32 mouse cellular contexts compared by ENCODE assay signal in genomic region chr7:49913728-49914328, GRCm38 (mm10). TPM values are rescaled to one million over a fixed set of nuclear protein-coding genes. Genes with fewer than 3 reads are reported as not detected.
DNase-seq lines count a peak whose midpoint lies in the region; ATAC-seq and TF ChIP-seq lines count a peak whose summit lies in the region.
"Had no signal": no experiment of that assay in that cellular context is flagged by ENCODE, and none has a peak within 500 bp of the region (broad histone marks: within the 10 kb centered on the region; RNA-seq: fewer than 3 reads in every experiment).

No protein-coding gene starts in this region.

- no peaks in the 10 kb centered on the region; the same call in none of the 2 replicates for H3K4me1 ChIP-seq in hindbrain, embryonic 11.5 days (replicated peaks; ENCODE audit: control insufficient read depth, insufficient read depth, low read length)
- peaks cover 15% of the 10 kb centered on the region; the same call in 1 of the 2 replicates for H3K4me1 ChIP-seq in hindbrain, embryonic 10.5 days (replicated peaks)
- H3K4me1 ChIP-seq in ES-E14 (ENCODE audit: control insufficient read depth in 2 of 2, insufficient read depth in 2 of 2, low read length in 2 of 2, poor library complexity in 1 of 2), result peaks cover 2 to 23% of the 10 kb centered on the region in 2 experiments; a peak in 2 of 4 replicates
- no peaks in the 10 kb centered on the region; the same call in 1 of the 2 replicates for H3K4me1 ChIP-seq in hindbrain, embryonic 14.5 days (replicated peaks; ENCODE audit: control insufficient read depth, insufficient read depth, low read length)
- peaks cover 30% of the 10 kb centered on the region for H3K4me1 ChIP-seq in neural tube, embryonic 13.5 days (replicated peaks)
- H3K4me1 ChIP-seq: limb, embryonic 13.5 days; lung, embryonic 15.5 days had no signal

- H3K9me3 ChIP-seq in hindbrain, embryonic 11.5 days (ENCODE audit: control insufficient read depth, low read length), result no peaks in the 10 kb centered on the region
- no peaks in the 10 kb centered on the region for H3K9me3 ChIP-seq in hindbrain, embryonic 10.5 days
- no peaks in the 10 kb centered on the region for H3K9me3 ChIP-seq in ES-E14 (ENCODE audit: control insufficient read depth, insufficient read depth, low read depth, low read length)
- H3K9me3 ChIP-seq in hindbrain, embryonic 14.5 days (ENCODE audit: control insufficient read depth, low read length), result no peaks in the 10 kb centered on the region
- H3K9me3 ChIP-seq in neural tube, embryonic 13.5 days, result no peaks in the 10 kb centered on the region
- H3K9me3 ChIP-seq: forebrain, embryonic 13.5 days; heart, embryonic 10.5 days; heart, embryonic 15.5 days; limb, embryonic 13.5 days; lung, embryonic 15.5 days; midbrain, embryonic 10.5 days had no signal

- peak overlapping the region; percentile 21; the same call in 1 of the 2 replicates for H3K4me2 ChIP-seq in hindbrain, embryonic 11.5 days (replicated peaks; ENCODE audit: low read depth, low read length)
- H3K4me2 ChIP-seq in hindbrain, embryonic 14.5 days (replicated peaks), result peak overlapping the region; percentile 56
- peak overlapping the region; percentile 61 for H3K4me2 ChIP-seq in neural tube, embryonic 13.5 days
- H3K4me2 ChIP-seq: forebrain, embryonic 13.5 days; heart, embryonic 15.5 days; limb, embryonic 13.5 days; liver, embryonic 11.5 days; lung, embryonic 15.5 days had no signal

- H3K4me3 ChIP-seq in hindbrain, embryonic 11.5 days (ENCODE audit: low read depth, low read length), result peak overlapping the region; percentile 24
- no peak overlapping the region; the same call in 1 of the 2 replicates for H3K4me3 ChIP-seq in hindbrain, embryonic 10.5 days
- no peak overlapping the region for H3K4me3 ChIP-seq in ES-E14 (ENCODE audit: insufficient read depth in 1 of 2, low read depth in 1 of 2, low read length in 2 of 2, poor library complexity in 1 of 2, severe bottlenecking in 1 of 2)
- peak overlapping the region; percentile 40 for H3K4me3 ChIP-seq in hindbrain, embryonic 14.5 days (replicated peaks; ENCODE audit: low read length)
- H3K4me3 ChIP-seq in neural tube, embryonic 13.5 days, result peak overlapping the region; percentile 52
- H3K4me3 ChIP-seq: forebrain, embryonic 13.5 days; heart, embryonic 10.5 days; heart, embryonic 15.5 days; limb, embryonic 13.5 days; lung, embryonic 15.5 days; midbrain, embryonic 10.5 days; myocyte had no signal

- H3K9ac ChIP-seq in hindbrain, embryonic 11.5 days (ENCODE audit: low read depth, low read length), result no peak overlapping the region
- H3K9ac ChIP-seq in ES-E14 (ENCODE audit: insufficient read depth, low read depth, low read length, poor library complexity, severe bottlenecking), result no peak overlapping the region
- H3K9ac ChIP-seq in hindbrain, embryonic 14.5 days, result peak overlapping the region; percentile 53
- peak overlapping the region; percentile 87 for H3K9ac ChIP-seq in neural tube, embryonic 13.5 days
- H3K9ac ChIP-seq: forebrain, embryonic 13.5 days; heart, embryonic 15.5 days; limb, embryonic 13.5 days; lung, embryonic 15.5 days had no signal

- no peak overlapping the region for H3K27ac ChIP-seq in hindbrain, embryonic 11.5 days (ENCODE audit: low read depth, low read length)
- no peak overlapping the region for H3K27ac ChIP-seq in hindbrain, embryonic 10.5 days
- no peak overlapping the region for H3K27ac ChIP-seq in ES-E14 (ENCODE audit: insufficient read depth, low read depth, low read length, poor library complexity, severe bottlenecking)
- peak overlapping the region; percentile 68 for H3K27ac ChIP-seq in hindbrain, embryonic 14.5 days
- peak overlapping the region; percentile 94 for H3K27ac ChIP-seq in neural tube, embryonic 13.5 days (replicated peaks)
- H3K27ac ChIP-seq: forebrain, embryonic 13.5 days; heart, embryonic 10.5 days; heart, embryonic 15.5 days; limb, embryonic 13.5 days; lung, embryonic 15.5 days; midbrain, embryonic 10.5 days; stomach, postnatal 0 days had no signal

- H3K27me3 ChIP-seq in hindbrain, embryonic 11.5 days (ENCODE audit: control insufficient read depth, insufficient read depth, low read length), result peaks cover 96% of the 10 kb centered on the region
- H3K27me3 ChIP-seq in hindbrain, embryonic 10.5 days (ENCODE audit: insufficient read depth, poor library complexity, severe bottlenecking), result peaks cover 100% of the 10 kb centered on the region
- peaks cover 96% of the 10 kb centered on the region for H3K27me3 ChIP-seq in hindbrain, embryonic 14.5 days (ENCODE audit: control insufficient read depth, insufficient read depth, low read length)
- peaks cover 98% of the 10 kb centered on the region for H3K27me3 ChIP-seq in neural tube, embryonic 13.5 days

- no peaks in the 10 kb centered on the region for H3K36me3 ChIP-seq in hindbrain, embryonic 11.5 days (ENCODE audit: control insufficient read depth, insufficient read depth, low read length)
- no peaks in the 10 kb centered on the region for H3K36me3 ChIP-seq in hindbrain, embryonic 10.5 days
- H3K36me3 ChIP-seq in ES-E14 (ENCODE audit: control insufficient read depth, insufficient read depth, low read length, poor library complexity, severe bottlenecking), result no peaks in the 10 kb centered on the region
- no peaks in the 10 kb centered on the region for H3K36me3 ChIP-seq in hindbrain, embryonic 14.5 days (replicated peaks; ENCODE audit: control insufficient read depth, insufficient read depth)
- H3K36me3 ChIP-seq in neural tube, embryonic 13.5 days, result 0 out of 2 replicates have a peak, but pooled peaks cover 7% of the 10 kb centered on the region
- H3K36me3 ChIP-seq: heart, embryonic 10.5 days; heart, embryonic 15.5 days; limb, embryonic 13.5 days; lung, embryonic 15.5 days; midbrain, embryonic 10.5 days had no signal

- in situ Hi-C loops in ES-E14 (cut with MboI; ENCODE audit: low sequenced_read_pairs in 2 of 2, unreplicated experiment in 2 of 2), result loop anchor here in 1 of 2 experiments (25.0 kb wide), 1 partner anchor 277 kb away; the partner anchor contains the start of gene Dbx1

- 1% methylated on average over 5 of the region's 5 CpGs for WGBS in hindbrain, embryonic 11.5 days
- 2% methylated on average over 5 of the region's 5 CpGs for WGBS in hindbrain, embryonic 10.5 days
- under 1% methylated on average over 5 of the region's 5 CpGs for WGBS in hindbrain, embryonic 14.5 days
- WGBS in neural tube, embryonic 13.5 days, result under 1% methylated on average over 5 of the region's 5 CpGs

- ATAC-seq in hindbrain, embryonic 11.5 days (ENCODE audit: low FRiP score), result no peak
- ATAC-seq in hindbrain, embryonic 14.5 days (ENCODE audit: low FRiP score), result no peak
- no peak for ATAC-seq in neural tube, embryonic 13.5 days (ENCODE audit: low read depth)
- ATAC-seq: forebrain, embryonic 13.5 days had no signal

- DNase-seq in hindbrain, embryonic 11.5 days (ENCODE audit: low spot score), result peak; percentile 28
- DNase-seq in hindbrain, embryonic 10.5 days (ENCODE audit: low spot score), result no peak
- DNase-seq in ES-E14 (ENCODE audit: low read depth, low spot score), result no peak
- no peak for DNase-seq in hindbrain, embryonic 14.5 days (ENCODE audit: low spot score)
- no peak for DNase-seq in right cerebral cortex, adult 18-20 months
- no peak for DNase-seq in T-cell, adult 2 months (ENCODE audit: low spot score)
- DNase-seq in spleen, postnatal 4 days (ENCODE audit: low spot score in 2 of 2), result no peak
- DNase-seq: adrenal gland, postnatal 14 days; cerebellum, adult 18-20 months; cerebellum, postnatal 14 days; gastrocnemius, postnatal 14 days; heart, adult 11 months; kidney, adult 11 months; kidney, postnatal 14 days; layer of hippocampus, adult 9-11 months; right cerebral cortex, postnatal 14 days; thymus, adult 18-20 months; thymus, postnatal 25 days had no signal

TF ChIP-seq in ES-E14, 5 proteins besides CTCF, POLR2A, EP300 and RAD21:
- no peak for TF ChIP-seq HCFC1 (IDR thresholded peaks at IDR 0.05; ENCODE audit: borderline replicate concordance, insufficient read depth, low read length)
- TF ChIP-seq MAFK (IDR thresholded peaks at IDR 0.05; ENCODE audit: insufficient read depth, low read depth, low read length), result peak; percentile 83
- TF ChIP-seq ZC3H11A (IDR thresholded peaks at IDR 0.05; ENCODE audit: borderline replicate concordance, low read depth, low read length), result no peak
- no peak for TF ChIP-seq ZNF384 (IDR thresholded peaks at IDR 0.05; ENCODE audit: low read depth, low read length)
- no peak for TF ChIP-seq CHD2 (IDR thresholded peaks at IDR 0.05; ENCODE audit: low read depth, low read length)

RNA-seq across cellular contexts. Expression of gene Slc6a5, which starts 3.9 kb away (rescaled TPM):
- polyA plus RNA-seq in hindbrain, embryonic 11.5 days (2014; fragmentation: Nextera tagmentation; extraction: Ambion mirVana), result 5.2 and 5.4 TPM in 2 replicates
- polyA plus RNA-seq in hindbrain, embryonic 10.5 days (2016; fragmentation: Nextera tagmentation; extraction: Ambion mirVana), result 0.60 and 4.1 TPM in 2 replicates
- 0.32 and 0.36 TPM in 2 replicates for total RNA-seq in ES-E14 (2012; rRNA removed)
- polyA plus RNA-seq in hindbrain, embryonic 14.5 days (2014; fragmentation: Nextera tagmentation; extraction: Ambion mirVana), result 11.8 and 14.2 TPM in 2 replicates
- 14.3 and 14.4 TPM in 2 replicates for polyA plus RNA-seq in neural tube, embryonic 13.5 days (2015; fragmentation: Nextera tagmentation; extraction: Ambion mirVana)
- total RNA-seq: gastrocnemius, postnatal 14 days; heart, postnatal 25 days; megakaryocyte progenitor cell, adult 5-6 weeks had no signal
- polyA plus RNA-seq: forebrain, embryonic 13.5 days; heart, embryonic 10.5 days; heart, embryonic 15.5 days; kidney, embryonic 14.5 days; liver, embryonic 11.5 days; liver, embryonic 16.5 days; midbrain, embryonic 10.5 days; myocyte; stomach, postnatal 0 days had no signal

Comparison
In these comparisons a context has a peak if more than half of its experiments do, and no peak if none do; other contexts are left out.
1. H3K27ac ChIP-seq: peak in hindbrain, embryonic 14.5 days (single experiment) and neural tube, embryonic 13.5 days (single experiment); none in hindbrain, embryonic 11.5 days (single experiment), hindbrain, embryonic 10.5 days (single experiment) and ES-E14 (single experiment).
2. H3K4me3 ChIP-seq: peak in hindbrain, embryonic 11.5 days (single experiment), hindbrain, embryonic 14.5 days (single experiment) and neural tube, embryonic 13.5 days (single experiment); none in hindbrain, embryonic 10.5 days (single experiment) and ES-E14 (0 of 2).
3. H3K9ac ChIP-seq: peak in hindbrain, embryonic 14.5 days (single experiment) and neural tube, embryonic 13.5 days (single experiment); none in hindbrain, embryonic 11.5 days (single experiment) and ES-E14 (single experiment).
4. Peak in every context shown above with its lines, with median percentiles within 50 percentile points of each other: H3K4me2 ChIP-seq.